Mouse (Mus musculus): ENCODE measurements around the gene Rab26. TPM values are rescaled to one million over a fixed set of nuclear protein-coding genes. Genes with fewer than 3 reads are reported as not detected.

The Rab26 gene
- total RNA-seq, 2 experiments from 2014 or later: 69.7 to 75.6 TPM

DNA sequence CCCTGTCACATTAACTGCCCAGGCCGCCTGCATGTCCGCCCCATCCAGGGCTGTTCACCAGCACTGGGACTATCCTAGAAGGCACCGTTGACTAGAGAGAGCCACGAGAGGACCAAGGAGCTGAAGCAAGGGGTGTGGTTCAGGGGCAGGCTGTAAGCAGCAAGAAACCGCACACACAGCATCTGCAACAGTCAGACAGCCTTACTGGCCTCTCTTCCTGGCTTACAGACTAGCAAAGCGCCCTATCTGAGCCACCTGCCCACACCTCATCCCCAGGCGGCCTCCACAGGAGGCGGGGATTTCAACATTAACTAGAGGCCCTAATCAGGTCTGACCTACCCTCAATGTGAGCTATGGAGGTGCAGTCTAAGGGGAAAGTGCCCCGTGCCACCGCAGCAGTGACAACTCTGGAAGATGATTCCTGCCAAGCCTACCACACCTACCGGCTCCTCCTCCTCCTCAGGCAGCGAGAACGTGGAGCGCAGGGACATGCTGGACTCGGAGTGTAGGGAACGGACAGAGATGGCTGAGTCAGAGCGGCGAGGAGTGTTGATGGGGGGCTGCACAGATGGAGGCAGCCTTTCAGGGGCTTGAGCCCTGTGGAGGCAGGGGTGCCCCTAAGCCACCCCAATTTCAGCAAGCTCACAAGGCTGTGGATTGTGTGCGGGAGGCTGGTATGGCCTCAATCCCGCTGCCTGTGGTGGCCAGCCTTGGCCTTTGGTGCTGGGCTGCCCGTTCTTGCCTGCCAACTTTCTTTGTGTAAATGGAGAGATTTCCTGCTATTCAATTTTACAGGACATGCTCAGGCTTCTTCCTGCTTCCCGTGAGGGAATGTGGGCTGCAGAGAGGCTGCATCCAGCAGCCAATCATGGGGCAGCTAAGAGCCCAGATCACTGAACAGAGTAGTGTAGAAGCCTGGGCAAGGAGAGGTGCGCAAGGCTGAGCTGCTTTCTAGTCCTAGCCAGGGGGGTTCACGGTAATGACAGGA lies 19.4 kb downstream of the Rab26 start:
- no peak for DNase-seq (ENCODE audit: low spot score in 2 of 2)

DNA sequence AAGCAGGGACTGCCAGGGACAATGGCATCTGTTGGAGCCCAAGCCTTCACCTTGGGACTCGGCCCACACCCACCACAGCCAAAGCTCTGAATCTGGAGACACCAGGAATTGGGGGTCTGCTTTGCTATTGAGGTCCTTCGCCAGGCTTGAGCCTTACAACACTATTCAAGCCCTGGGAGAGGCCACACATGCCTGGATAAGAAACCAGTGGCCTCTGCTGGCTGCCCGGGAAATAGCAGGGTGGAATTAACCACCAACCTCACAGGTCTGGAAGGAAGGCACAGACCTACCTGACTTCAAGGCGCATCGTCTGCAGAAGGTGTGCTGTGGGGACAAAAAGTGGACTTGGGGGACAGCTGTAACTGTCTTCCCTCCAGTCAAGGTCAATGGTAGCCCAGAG lies 20.4 kb downstream of the Rab26 start:
- DNase-seq (ENCODE audit: low spot score in 2 of 2): peak; percentile 65 to 85

DNA sequence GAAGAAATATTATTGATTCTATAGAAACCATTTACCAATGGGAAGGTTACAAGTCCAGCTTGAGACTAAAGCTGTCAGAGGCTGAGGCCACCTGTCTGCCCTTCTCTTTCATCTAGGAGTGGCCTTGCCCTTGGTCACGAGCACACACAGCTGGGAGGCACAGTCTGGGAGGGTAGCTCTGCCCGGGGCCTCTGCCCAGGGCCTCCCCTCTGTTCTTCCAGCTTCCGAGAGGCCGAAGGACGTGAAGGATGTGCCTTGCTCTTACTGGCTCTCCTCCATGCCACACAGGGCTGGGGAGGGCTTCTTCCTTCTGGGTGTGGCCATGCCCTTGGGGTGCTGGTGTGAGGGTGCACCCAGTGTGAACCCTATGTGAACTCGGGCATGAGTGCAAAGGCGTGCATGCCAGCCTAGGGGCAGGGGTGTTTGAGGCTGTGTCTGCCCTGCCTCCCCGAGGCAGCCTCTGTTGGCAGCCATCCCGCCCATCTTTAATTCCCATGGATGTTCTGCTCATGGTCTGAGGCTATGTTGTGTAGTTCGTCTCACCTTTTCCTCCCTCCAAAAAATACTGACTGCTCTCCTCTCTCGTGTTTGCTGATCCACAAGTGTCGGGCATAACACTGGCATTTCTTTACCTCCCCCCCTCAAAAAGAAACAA lies 26.1 kb downstream of the Rab26 start:
- DNase-seq (ENCODE audit: low spot score in 2 of 2): no peak

DNA sequence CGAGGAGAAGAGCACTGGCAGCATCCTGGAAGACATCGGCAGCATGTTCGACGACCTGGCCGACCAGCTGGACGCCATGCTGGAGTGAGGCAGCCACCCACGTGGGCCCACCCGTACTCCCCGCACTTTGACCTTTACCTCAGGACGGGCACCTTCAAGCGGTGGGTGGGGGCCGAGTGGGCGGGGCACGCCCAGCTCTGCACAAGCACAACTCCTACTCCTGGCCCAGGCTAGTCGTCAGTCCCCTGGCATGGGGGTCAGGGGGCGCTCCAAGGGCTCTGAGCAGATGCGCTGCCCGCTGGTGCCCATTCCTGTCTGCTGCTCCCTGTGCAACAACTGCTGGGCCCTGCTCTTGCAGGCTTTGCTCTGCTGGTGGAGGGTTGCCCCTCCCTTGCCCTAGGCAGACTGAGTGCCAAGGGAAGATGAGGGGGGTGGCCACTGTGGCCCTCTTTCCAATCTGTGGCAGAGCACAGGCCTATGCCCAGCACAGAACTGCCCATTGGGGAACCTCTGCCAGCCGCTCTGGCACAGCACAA lies 26.8 kb downstream of the Rab26 start:
- DNase-seq (ENCODE audit: low spot score in 2 of 2): no peak

DNA sequence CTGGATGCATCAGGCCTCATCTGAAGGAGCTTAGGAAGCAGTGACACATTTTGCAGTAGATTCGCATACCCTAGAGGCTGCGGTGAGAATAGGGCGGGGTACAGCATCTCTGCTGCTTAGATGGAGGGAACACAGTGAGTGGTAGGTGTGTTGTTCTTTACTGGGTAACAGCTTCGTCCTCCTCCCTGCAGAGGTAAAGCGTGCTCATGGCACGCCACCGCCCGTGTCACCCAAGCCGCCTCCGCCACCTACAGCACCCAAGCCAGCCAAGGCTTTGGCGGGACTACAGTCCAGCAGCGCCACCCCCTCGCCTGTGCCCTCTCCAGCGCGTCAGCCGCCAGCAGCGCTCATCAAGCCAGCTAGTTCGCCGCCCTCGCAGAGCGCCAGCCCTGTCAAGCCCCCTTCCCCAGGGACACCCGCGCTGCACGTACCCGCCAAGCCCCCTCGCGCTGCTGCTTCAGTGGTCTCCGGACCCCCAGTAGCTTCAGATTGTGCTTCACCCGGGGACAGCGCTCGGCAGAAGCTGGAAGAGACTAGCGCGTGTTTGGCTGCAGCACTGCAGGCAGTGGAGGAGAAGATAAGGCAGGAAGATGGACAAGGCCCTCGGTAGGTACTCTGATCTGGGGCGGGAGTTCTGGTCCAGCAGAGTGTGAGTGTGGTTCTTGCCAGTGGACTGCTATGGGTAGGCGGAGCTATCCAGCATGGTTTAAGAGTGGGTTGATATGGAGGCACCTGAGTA lies 27.5 kb downstream of the Rab26 start:
- peak; percentile 54 to 69 for DNase-seq (ENCODE audit: low spot score in 2 of 2)

DNA sequence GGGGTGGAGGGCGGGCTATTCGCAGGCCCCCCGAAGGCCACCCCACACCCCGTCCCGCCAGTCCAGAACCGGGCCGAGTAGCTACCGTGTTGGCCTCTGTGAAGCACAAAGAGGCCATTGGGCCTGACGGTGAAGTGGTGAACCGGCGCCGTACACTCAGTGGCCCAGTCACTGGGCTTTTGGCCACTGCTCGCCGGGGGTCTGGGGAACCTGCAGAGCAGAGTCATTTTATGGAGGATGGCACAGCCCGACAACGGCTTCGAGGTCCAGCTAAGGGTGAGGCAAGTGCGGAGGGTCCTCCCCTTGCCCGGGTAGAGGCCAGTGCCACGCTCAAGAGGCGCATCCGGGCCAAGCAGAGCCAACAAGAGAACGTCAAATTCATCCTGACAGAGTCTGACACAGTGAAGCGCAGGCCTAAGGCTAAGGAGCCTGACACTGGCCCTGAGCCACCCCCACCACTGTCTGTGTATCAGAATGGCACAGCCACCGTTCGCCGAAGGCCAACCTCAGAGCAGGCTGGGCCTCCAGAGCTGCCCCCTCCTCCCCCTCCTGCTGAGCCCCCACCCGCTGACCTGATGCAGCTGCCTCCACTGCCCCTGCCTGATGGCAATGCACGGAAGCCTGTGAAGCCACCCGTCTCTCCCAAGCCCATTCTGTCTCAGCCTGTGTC lies 28.6 kb downstream of the Rab26 start:
- DNase-seq (ENCODE audit: low spot score in 2 of 2): no peak

DNA sequence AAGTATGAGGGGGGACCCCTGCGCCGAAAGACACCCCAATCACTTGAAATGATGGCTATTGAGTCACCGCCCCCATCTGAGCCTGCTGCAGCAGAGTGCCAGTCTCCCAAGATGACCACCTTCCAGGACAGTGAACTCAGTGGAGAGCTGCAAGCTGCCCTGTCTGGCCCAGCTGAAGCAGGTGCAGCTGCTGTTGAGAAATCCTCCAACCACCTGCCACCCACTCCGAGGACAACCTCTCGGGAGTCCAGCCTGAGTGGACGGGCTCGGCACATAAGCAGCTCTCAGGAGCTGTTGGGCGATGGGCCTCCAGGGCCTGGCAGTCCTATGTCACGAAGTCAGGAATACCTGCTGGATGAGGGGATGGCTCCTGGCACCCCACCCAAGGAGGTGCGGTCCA lies 29.9 kb downstream of the Rab26 start:
- DNase-seq (ENCODE audit: low spot score in 2 of 2): no peak

DNA sequence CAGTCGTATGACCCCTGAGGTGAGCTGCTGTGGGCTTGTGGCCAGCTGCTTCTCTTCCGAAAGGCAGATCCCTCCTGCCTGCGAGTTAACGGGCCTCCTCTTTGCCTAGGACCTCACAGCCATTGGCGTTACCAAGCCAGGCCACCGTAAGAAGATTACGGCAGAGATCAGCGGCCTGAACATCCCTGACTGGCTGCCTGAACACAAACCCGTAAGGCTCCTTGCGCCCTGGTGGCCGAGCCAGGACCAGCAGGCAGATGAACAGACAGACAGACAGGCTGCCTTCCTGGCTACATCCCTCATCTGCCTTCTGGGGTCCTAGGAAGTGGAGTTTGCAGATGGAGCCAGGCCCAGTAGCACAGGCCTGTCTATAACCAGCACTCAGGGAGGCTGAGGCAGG lies 31.8 kb downstream of the Rab26 start:
- DNase-seq (ENCODE audit: low spot score in 2 of 2): no peak

DNA sequence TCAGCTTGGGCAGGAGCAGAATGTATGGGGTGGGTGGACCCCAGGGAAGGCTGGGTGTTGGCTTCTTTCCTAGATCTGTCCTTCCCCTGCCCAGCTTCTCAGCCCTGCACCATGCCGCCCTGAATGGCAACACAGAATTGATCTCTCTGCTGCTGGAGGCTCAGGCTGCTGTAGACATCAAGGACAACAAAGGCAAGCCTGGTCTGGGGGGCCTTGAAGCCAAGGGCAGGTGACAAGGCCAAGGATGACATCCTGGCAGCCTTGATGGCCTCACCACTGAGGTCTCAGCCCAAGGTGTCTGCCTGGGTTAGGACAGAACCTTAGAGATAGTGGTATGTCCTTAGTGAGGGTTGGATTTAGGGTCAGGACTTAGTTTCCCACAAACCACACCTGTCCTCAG lies 38.0 kb downstream of the Rab26 start:
- DNase-seq (ENCODE audit: low spot score in 2 of 2): no peak

DNA sequence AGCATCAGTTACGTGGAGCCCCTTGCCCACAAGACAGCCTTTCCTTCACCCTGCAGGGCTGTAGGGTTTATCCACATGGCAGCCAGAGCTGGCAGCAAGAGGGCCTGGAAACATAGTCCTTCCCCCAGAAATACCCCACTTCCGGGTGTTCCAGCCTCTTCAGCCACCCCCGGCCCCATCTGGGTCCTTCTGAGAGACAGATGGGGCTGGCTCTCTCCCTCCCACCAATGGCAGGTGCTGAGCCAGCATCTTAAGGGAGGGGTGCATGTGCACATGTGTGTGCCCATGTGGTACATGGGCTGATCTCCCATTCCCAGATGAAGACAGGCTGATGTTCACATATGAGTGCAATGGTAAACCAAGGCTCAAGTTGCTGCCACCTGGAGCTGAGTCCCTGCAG lies 38.6 kb downstream of the Rab26 start:
- peak; percentile 85 to 88 for DNase-seq (ENCODE audit: low spot score in 2 of 2)

DNA sequence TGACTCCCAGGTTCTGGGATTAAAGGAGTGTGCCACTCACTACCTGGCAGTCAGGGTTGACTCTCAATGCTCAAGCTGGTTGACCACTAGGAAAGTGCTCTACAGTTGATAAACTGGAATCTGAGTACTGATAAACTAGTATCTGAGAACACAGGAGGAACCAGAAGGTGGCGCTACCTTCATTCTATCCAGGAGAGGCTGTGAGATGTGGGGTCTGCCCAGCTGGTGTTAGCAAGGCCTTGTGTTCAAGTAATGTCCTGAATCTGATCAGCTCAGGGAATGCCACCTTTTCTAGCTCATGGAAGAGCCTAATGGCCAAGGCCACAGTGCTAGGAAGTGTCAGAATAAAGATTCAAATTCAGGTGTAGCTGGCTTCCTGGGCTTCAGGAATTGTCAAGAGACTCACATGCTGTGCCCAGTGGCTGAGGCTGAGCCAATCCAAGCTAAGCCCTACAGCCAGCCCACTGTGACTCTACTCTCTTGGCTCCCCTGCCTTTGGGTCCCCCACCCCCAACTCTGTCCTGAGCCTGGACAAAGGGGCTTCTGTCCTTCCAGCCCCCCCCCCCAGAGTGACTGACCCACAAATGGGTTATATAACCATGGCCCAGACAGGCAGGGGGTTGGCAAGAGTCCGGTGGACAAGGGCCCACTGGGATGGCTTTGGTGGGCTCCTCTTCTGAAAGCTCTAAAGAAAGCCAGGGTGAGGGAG lies 39.2 kb downstream of the Rab26 start:
- DNase-seq (ENCODE audit: low spot score in 2 of 2): peak in 1 of 2 experiments; percentile 77

DNA sequence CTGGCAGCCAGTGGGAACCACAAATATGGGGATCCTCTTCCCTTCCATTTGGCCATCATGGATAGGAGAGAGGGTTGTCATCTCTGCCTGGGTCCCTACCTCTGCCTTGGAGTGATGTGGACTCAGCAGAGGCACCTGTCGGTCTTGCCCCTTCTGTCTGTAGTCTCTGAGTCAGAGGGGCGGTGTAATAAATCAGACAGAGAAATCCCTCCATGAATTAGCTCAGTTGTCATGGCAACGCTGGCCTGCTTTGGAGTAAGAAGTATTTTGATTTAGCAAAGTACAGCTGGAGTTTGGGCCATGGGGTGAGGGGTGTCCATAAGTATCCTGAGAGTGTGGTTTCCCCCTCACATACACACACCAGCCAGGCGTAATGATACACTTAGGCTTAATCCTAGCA lies 43.6 kb downstream of the Rab26 start:
- DNase-seq (ENCODE audit: low spot score in 2 of 2): peak in 1 of 2 experiments; percentile 69

DNA sequence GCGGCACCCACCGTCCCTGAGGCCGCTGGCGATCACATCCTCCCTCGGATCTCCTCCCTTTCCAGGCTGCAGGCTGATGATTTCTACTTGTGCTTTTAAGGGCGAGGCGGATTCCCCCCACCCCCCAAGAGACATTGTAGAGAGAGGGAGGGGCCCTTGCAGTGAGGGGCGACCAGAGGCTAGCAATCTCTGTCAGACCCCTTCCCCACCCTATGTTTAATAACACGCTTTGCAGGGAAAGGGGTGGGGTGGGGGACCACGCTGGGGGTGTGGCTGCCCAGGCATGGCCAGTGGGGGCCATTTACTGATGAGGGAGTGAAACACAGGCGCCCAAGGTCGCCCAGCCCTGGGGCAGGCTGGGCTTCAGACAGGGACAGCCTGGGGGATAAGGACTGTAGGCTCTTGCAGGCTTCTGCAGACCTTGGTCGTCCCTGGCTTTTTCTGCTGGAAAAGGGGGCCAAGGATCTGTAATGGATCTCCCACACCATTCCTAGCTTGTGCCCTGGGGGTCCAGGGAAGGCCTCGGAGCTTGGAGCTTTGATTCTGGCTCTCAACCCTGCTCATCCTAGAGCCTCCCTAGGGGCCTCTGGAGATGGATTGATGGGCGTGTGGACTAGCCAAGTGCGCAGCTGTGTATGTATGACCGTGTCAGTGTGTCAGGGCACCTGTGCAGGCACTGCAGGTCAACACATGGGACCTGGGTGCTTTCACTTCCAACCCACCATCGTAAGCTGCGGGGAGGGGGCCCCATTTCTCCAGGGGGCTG lies 44.6 kb downstream of the Rab26 start:
- DNase-seq (ENCODE audit: low spot score in 2 of 2): peak in 1 of 2 experiments; percentile 15

DNA sequence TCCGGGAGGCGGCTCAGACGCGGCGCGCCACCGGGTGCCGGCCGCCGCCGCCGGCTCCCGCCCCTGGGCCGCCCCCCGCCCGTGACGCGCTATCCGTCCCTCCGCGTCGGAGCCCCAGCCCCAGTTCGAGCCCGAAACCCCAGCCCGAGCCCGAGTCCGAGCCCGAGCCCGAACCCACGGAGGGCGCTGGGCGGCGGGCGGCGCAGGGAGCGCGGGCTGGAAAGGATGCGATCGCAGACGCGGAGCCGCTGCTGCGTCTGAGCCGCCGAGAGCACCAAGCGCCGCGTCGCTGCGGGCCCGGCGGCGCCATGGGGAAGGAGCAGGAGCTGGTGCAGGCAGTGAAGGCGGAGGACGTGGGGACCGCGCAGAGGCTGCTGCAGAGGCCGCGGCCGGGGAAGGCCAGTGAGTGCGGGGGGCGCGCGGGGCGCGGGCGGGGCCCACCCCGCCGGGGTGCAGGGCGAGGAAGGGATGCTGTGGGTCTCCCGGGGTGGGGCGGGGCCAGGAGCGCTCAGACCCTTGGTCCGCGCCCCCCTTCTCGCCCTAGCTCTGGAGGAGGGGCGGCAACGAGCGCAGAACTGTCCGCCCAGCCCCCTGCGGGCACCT lies 45.2 kb downstream of the Rab26 start:
- peak in 1 of 2 experiments; percentile 41 for DNase-seq (ENCODE audit: low spot score in 2 of 2)

DNA sequence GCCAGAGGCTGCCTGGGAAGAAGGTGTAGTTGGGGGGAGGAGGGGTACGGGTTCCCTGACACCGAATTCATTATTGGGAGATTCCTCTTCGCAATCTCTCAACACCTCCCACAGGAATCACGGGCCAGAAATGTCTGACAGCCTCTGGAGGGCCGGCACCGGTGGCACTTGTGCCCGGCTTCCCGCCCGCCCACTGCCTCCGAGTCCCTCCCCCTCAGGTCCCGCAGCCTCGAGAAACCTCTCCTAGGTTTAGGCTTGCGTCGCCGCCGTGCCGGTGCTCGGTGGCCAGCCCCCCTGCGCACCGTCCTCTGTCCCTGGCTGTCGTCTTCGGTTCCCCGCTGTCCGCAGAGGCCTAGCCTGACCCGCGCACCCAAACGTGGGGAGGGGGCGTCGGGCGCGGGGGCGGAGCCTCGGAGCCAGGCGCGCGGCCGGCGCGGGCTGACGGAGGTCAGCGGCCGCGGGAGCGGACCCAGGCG lies 45.8 kb downstream of the Rab26 start, which contains the start of gene Caskin1:
Caskin1 (plus strand) TSS at position 416 of the 476 bp plus-strand sequence.
- peak in 1 of 2 experiments; percentile 46 for DNase-seq (ENCODE audit: low spot score in 2 of 2)

DNA sequence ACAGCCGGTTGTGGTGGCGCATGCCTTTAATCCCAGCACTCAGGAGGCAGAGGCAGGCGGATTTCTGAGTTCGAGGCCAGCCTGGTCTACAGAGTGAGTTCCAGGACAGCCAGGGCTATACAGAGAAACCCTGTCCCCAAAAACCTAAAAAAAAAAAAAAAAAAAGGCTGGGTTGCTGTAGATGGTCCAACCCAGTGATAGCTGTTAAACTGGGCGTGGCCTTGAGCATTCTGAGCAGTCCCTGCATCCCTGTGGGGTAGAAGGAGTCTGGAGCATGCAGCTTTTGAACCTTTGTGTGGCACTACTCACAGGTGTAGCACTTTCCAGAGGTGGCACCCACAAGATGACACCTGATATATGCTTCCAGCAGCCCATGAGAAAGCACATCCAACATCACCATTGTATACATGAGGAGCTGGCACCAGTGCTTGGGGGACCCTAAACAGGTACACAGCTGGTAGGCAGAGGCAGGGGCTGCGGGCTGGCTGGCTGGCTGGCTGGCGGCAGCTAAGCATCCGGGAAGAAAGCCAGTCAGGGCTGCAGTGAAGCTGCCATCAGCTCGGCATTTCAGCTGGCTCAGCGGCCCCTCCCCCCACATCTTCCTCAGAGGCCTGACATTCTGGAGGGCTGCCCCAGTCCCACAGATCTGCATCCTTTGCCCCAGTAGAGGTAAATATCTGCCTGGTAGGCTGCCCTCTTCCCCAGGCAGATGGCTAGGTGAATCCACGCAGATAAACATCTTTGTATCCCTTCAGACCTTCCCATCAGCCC lies 48.7 kb downstream of the Rab26 start:
- peak in 1 of 2 experiments; percentile 66 for DNase-seq (ENCODE audit: low spot score in 2 of 2)

DNA sequence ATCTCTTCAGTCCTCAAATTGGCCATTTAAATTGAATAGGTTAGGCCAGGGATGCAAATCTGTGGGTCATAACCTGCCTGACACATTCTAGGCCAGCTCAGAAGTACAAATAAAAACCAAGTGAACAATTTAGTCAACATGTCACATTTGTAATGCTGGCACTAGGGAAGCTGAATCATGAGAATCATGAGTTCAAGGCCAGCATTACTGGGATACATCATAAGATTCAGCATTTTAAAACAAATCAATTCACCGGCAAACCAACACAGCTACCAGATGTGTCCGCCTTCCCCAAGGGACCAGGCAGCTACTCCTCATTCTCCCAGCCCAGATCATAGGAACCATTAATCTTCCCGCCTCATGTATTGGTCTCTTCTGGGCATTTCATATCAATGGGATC lies 50.5 kb downstream of the Rab26 start:
- no peak for DNase-seq (ENCODE audit: low spot score in 2 of 2)
